Mouse (Mus musculus): ENCODE measurements around the gene Kcnk4.
A peak's percentile ranks its signal among the peaks of the same experiment; 100 is the strongest.

Kcnk4 gene

DNA sequence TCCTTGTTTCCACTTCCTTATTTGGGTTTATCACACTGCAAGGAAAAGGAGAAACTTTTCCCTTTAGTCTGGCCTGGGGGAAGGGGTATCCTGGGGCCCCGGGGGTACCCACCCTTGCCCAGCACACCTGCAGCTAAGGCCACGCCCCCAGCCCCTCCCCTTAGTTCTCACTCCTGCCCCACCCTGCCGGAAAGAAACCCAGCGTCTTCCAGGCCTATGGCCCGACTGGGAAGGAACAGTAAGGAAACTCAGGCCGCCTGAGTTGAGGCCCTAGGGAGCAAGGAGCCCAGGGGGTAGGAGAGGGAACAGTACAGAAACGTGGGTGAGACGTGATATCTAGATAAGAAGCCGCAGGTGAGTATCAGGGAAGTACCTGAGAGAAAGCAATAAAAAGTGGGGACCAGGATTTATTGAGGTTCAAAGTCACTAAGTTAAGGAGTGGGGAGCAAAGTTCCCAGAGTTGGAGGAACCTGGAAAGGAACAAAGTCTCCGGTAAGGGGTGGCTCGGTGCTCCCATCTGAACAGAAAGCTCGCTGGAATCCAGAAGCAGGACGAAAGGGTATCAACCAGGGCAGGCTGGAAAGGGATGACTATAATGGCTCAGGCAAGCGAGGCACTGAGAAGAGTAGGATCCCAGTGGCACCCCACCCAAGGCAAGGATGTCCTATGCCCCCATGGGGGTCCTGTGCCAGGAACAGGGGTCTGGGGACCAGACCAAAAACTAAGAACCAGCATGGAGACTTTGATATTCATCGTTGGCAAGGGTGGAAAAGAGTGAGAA is 34.4 kb upstream of the Kcnk4 start:
- DNase-seq (ENCODE audit: low spot score in 2 of 2), result no peak

DNA sequence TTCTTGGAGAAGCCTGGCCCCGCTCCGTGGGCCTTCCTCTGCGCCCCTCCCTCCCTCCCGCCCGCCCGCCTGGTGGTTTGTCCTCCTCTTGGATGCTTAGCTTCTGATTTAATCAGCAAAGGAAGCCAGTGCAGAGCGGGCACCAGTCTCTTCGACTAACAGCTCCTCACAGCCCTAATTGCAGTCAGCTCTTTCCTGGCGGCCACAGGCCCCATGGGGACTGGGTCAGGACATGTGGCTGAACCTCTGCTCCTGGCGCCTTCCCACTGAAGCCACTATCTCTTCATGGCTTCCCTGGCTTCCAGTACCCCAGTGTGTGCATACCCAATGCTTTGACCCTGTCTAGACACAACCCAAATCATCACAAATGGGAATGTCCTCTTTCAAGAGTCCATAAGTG is 22.1 kb upstream of the Kcnk4 start:
- DNase-seq (ENCODE audit: low spot score in 2 of 2), result no peak

DNA sequence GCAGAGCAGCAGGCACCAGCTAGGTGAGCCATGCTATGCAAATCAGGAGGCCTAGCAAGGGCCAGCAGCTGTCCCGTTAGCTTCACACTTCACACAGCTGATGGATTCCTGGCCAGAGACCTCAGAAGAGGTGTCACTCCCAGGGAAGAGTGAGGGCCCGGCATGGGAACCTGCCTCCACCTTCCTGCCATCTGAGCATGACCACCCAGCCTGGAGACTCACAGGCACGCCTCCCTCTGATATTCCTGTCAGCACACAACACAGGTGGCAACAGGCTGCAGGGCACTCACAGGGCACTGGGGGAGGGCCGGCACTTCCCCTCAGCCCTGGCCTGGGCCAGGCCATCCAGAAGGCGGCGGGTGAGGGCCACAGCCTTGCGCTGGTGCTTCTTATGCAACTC is 21.1 kb upstream of the Kcnk4 start:
- DNase-seq (ENCODE audit: low spot score in 2 of 2), result no peak

DNA sequence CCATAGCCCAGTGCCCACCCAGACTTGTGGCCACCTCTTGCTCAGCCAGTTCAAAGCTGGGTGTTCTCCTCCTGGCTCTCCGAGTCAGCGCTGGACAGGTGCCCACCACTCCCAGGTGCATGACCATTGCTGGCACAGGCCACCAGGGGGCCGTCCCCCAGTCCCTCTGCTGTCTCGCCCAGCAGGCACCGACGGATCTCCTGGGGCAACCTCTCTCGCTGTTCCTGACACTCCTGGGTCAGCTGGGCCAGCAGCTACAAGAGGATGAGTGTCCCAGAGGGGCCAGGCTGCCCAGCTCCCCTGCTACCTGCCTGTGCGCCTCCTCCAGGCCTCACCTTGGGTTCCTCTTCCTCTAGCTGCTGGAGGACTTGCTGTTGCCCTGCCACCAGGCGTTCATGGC is 19.7 kb upstream of the Kcnk4 start:
- peak in 1 of 2 experiments; percentile 51 for DNase-seq (ENCODE audit: low spot score in 2 of 2)

DNA sequence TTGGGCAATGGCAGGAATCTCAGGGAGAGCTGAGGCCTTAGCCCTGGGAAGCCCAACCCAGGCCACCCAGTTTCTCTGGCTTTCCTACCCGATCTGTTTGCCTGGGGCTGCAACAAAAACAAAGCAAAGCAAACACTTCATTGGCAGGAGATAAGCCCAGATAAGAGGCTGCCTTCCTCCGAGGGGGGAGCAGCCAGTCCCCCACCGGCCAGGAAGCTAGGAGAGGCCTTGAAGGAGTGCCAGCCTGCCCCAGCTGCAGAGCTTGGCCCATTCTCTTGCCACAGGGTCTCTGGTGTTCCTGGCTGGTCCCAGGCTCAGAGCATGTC is 18.4 kb upstream of the Kcnk4 start:
- peak in 1 of 2 experiments; percentile 65 for DNase-seq (ENCODE audit: low spot score in 2 of 2)

DNA sequence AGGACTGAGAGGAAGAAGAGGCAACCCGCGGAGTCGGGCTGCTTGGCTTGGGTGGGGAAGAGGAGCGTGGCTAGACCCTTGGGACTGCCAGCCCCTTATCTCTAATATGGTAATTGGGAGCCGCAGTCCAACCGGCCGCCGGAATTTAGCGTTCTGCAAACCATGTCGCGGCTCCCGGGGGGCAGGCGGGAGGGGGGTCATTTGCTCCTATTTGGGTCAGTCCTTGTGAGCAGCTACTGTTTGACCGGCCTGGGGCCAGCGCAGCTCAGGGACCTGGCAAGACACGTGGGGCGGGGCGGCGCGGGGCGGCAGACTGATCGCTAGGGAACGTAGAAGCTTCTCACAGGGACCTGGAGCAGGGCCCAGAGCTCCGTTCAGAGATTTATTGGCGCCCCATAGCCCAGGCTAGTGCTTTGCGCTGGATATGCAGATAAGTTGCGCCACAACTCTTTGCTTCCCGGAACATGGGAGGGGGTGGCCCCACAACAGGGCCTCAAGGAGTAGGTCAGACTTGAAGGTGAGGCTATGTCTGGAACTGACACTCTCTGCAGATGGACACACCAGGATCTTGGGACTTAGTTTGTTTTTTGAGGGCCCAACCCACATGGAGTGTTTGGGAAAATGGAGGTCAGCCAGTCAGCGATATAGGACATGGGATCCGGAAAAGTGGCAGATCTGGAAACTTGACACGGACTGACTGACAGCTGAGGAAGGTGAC is 17.8 kb upstream of the Kcnk4 start:
- peak; percentile 80 to 81 for DNase-seq (ENCODE audit: low spot score in 2 of 2)

DNA sequence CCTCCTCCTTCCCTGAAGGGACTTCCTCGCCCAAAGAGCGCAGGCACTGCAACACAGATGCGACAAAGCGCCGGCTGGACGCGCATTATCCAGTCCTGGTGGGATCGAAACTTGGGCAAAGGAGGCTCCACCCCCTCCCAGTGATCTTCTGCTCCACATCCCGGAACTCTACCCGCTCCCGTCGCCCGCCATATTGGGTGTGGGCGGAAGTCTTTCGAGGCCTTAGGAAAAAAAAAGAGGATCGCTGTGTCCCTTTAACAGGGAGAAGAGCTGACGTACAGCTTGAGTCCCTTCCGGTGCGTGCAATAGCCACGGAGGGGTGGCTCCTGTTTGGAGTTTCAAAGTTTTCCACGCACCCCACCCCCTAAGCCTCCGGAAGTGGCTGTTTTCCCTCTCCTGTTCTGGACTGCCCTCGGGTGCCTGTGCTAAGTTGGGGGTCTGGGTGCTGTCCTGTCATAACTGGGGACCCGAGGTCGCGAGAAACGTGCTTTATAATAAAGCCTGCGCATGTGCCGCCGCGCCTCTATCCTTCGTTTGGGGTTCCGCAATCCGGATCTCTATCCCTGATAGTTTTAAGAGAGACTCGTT is 17.2 kb upstream of the Kcnk4 start:
- DNase-seq (ENCODE audit: low spot score in 2 of 2), result peak; percentile 91 to 92

DNA sequence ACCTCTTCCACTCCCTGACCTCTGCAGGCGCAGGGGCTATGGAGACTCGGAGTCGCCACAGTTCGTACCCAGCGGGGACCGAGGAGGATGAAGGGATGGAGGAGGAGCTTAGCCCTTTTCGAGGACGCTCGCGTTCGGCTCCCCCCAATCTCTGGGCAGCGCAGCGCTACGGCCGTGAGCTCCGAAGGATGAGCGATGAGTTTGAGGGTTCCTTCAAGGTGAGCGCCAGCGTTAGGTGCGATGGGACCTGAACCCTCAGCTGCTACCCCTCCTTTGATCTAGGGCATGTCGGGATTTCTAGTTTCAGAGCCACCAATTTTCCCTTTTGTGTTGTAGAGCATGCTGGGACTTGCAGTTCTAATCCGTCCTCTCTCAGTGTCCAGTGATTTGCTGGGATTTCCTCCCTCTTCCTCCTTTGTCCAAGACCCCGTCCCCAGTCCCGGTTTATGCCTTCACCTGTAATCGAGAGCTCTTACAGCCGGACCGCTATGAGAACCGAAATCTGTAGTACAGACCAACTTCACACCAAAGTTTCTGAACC is 16.4 kb upstream of the Kcnk4 start:
- DNase-seq (ENCODE audit: low spot score in 2 of 2), result no peak

DNA sequence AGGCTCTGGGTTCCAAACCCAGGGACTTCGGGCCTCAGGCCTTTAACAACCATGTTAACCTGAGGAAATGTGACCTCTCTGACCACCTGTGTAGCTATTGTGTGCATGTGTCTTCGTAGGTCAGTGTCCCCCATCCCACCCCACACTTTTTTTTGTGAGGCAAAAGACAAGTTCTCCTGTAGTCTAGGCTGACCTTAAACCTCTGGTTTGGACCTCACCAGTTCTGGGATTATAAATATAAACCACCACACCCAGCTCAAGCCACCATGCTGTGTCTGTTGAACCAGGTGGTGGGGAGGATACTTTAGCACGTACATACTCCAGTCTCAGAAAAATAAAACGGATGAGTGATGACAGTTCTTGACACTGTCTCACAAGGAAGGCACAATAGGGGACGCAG is 15.6 kb upstream of the Kcnk4 start:
- DNase-seq (ENCODE audit: low spot score in 2 of 2), result no peak

DNA sequence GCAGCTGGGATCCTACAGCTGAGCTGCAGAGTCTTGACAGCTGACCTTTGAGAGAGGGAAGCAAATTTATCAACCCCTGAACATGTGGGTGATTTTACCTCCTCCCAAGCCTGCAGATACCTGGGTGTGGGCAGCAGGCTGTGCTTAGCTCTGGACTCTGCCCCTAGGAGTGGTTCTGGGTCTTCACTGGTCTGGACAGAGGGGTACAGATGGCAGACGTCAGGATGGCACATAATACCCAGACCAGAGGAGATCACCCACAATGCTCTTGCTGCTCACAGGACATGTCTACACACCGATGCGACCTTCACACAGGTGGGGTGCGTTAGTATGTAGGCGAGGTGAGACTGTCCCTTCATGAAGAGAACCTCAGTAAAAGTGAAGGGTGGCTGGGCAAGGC is 15.2 kb upstream of the Kcnk4 start:
- DNase-seq (ENCODE audit: low spot score in 2 of 2), result no peak

DNA sequence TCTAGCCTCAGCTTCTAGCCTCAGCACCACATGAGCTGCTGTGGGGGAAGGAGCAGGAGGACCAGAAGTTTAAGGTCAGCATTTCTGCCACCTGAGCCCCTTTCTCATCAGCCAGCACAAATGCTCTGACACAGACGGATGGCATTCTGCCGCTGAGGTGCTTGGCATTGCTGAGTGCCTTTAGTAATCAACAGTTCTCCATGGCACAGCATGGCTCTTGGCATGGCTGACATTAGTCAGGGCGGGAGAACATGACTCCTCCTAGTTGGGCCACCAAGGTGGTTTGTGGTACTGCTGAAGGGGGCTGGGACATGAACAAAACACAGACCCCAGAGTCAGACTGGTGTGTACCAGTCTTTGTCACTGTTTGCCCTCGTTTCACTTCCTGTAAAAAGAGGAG is 13.9 kb upstream of the Kcnk4 start:
- DNase-seq (ENCODE audit: low spot score in 2 of 2), result no peak

DNA sequence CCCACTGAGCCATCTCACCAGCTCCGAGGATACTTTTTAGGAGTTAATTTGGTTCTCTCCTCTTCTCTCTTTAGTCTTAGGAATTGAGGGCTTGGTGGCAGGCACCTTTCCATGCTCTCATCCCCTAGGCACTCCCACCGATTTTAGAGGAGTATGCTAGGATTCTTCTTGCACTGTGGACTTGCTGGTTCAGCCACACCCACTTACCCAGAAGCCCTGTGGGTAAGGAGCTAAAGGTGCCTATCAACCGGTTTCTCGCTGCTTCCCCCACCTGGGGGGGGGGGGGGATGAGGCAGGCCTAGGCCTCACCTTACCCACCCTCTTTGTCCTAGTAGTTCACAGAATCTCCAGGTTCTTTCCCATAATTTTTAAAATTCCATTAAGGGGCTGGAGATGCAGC is 13.4 kb upstream of the Kcnk4 start:
- no peak for DNase-seq (ENCODE audit: low spot score in 2 of 2)

DNA sequence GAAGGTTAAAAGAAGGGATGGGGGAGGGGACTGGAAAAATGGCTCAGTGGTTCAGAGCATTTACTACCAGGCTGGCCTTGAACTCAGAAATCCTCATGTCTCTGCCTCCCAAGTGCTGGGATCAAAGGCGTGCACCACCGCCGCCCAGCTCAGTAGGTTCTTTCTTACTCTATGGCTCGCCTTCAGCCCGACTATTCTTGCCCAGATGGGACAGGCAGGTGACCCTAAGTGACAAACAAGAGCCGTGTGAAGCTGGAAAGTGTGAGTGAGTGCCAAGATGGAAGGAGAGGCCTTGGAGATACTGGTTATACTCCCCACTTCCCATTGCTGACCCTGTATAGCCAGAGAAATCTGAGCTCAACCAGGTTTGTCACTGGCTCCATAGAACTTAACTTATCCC is 9.4 kb upstream of the Kcnk4 start:
- no peak for DNase-seq (ENCODE audit: low spot score in 2 of 2)

DNA sequence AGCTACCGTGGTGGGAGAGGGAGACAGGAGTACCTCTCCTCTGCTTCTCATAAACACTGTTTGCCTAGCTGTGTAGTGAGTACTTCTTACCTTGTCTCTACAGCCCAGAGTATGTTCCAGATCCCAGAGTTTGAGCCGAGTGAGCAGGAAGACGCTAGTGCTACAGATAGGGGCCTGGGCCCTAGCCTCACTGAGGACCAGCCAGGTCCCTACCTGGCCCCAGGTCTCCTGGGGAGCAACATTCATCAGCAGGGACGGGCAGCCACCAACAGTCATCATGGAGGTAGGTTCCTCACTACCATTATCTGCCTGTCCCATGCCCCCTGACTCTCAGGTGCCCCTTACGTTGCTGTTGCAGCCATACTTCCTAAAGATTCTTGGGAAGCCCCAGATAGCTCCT is 8.4 kb upstream of the Kcnk4 start:
- DNase-seq (ENCODE audit: low spot score in 2 of 2), result peak in 1 of 2 experiments; percentile 55

DNA sequence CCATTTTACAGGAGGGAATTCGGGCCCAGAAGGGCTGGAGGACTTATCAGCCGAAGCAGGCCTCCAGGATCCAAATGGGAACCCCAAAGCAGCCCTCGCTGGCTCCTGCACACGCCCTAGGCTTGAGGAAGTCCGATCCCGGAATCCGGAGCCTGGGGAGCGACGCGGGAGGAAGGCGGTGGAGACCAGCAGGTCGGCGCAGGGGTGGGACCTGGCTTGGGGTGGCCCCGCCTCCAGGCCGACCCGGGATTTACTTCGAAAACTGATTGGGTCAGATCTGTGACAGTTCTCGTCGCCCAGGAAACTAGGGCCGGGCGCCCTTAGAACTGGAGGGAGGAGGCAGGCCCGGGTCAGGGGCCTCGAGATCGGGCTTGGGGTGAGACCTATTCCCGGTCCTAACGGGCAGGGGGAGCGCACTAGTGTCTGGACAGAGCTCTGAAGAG is 8.0 kb upstream of the Kcnk4 start, which contains the start of gene Gpr137:
Gene Gpr137 (minus strand): TSS at position 232 of the 443 bp plus-strand sequence.
- DNase-seq (ENCODE audit: low spot score in 2 of 2), result peak; percentile 94 to 95

DNA sequence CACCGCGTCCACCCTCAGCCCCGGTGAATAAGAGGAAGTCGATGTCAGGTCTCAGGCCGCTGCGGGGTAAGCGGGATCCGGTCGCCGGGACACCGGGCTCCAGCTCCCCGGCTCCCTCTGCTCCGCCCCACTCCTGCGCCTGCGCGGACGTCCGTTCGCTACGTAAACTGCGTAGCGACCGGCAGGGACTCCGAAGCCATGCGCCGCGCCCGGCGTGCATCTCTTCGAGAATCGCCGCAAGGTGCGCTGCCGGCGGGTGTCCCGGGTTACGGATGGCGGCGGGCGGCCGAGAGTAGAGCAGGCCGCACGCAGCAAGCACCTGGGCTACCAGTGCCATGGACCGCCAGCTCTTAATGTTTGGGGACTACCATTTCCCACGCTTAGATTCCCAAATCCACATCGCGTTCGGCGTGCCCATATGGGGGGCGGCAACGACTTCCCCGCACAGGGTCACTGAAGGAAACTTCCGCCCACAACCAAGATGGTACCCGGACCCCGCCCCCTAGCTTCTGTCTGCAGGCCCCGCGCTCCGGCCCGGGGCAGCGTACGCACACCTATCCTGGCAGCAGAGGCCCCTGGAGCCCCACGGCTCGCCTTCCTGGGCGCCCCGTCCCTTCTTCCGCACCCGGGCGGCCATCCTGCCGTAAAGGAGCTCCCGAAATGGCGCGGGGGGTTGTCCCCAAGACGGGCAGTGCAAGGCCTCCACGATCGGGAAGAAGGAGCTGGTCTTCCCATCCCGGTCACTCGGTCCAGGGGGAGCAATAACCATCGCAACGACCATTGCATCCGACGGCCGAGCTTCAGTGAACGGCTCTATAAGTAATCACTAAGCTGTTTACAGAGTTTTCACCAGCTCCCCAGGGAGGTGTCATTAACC is 7.3 kb upstream of the Kcnk4 start, which contains the start of gene Bad:
Gene Bad (plus strand): TSS at position 490 of the 877 bp plus-strand sequence.
- peak; percentile 92 to 96 for DNase-seq (ENCODE audit: low spot score in 2 of 2)

DNA sequence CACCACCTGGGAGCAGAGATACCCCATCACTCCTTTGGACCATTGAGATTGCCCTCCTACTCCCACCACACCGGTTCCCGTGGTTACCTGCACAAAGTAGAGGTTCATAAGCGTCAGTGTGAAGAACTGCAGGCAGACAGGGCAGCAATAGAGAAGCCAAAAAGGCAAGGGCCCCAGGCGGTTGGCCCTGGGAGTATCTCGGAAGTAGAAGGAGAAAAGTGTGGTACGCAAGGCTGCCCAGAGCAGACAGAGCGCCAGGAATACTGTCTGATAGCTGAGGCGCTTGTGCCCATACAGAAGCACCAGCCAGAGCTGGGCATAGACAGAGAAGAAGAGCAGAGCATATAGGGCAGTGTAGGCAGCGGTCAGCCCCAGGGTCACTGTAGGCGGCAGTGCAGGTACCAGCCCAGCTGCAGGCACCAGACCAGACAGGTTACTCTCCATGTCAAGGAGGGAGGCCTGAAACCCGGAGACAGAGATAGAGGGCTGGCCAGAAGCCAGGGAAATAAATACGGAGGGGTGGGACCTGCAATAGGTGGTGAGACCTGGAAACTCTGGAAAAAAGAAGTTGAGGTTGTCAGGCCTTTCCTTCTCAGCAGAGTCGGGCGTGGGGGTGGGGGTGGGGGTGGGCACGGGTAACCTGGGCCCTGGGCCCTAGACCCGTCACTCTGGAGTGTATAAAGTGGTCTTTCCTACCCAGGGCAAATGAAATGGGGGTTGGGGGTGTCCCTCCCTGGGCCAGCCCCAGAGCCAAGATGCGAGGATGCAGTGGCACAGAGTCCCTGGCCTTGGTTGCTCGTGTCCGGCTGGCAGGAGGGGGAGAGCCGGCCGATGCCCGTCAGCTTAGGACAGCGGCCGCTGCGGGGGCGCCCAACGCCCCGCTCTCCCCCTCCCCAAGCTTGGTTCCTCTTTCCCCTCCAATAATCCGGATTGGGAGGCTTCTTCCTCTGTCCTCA is 6.4 kb upstream of the Kcnk4 start:
- peak in 1 of 2 experiments; percentile 58 for DNase-seq (ENCODE audit: low spot score in 2 of 2)

DNA sequence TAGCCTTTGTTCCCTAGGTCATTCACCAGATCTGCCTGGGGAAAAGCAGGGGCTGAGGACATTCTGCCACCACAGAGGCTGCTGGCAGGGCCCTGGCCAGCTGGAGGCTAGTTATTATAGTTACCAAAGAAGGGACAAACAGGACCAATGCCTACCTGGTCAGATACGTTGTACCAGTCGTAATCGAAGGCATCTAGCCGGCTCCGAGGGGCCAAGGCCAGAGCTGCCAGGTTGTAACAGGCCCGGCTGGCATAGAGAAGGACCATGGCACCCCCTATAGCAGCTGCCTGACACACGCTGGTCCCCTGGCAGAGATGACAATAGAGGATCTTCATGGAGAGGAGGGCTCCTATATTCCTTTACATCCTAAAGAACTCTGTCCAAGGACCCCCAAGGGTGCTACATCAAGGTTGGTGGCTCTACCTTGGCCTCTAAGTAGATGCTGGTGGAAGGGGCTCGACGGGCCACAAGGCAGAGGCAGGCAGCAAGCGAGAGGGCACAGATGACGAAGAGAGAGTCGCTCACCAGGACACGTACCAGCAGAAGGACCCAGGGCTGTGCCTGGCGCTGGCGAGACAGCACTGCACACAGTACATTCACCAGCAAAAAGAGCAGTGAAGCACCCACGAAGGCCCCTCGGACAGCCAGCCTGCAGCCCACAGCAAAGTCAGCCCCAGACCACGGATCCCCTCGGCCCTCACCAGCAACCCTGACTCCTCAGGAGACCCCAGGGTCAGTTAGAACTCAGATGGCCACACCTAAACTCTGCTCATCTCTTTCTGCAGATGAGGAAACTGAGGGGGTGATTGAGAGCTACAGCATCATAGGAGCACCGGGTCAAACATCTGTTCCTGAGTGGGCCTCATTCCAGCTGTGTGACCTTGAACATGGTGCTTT is 5.0 kb upstream of the Kcnk4 start:
- DNase-seq (ENCODE audit: low spot score in 2 of 2), result no peak

Data from urinary bladder, postnatal 4 days (tissue).